ENCODE assay signal across 14 mouse cellular contexts in the genomic region with DNA sequence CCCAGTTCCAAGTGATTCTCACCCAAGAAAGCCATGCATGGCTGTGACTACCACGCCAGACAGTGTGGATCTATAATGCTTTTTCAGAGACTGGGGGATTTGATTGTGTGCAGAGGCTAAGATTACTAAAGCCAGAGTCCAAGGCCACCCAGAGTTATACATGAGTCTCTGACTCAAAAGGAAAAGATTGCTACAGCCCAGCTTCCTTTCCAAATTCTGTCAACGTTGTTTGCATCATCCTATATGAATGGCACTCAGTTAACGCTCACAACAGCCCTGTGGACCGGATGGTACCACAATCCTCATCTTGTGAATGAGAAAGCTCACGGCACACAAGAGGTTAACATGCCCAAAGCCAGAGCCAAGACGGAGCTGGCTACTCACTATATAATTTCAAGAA. TPM values are rescaled to one million over a fixed set of nuclear protein-coding genes. Genes with fewer than 3 reads are reported as not detected.
A peak's percentile ranks its signal among the peaks of the same experiment; 100 is the strongest.
DNase-seq lines count a peak whose midpoint lies in the region; ATAC-seq and TF ChIP-seq lines count a peak whose summit lies in the region.
"Had no signal": no experiment of that assay in that cellular context is flagged by ENCODE, and none has a peak within 500 bp of the region (broad histone marks: within the 10 kb centered on the region; RNA-seq: fewer than 3 reads in every experiment).

No protein-coding gene starts in this region.

- TF ChIP-seq POLR2A in limb, embryonic 14.5 days (IDR thresholded peaks at IDR 0.05; ENCODE audit: borderline replicate concordance, extremely low read depth, insufficient read depth, insufficient read length) = no peak
- TF ChIP-seq POLR2A in kidney, adult 2 months (IDR thresholded peaks at IDR 0.05; ENCODE audit: low read depth, low read length) = no peak

- peaks cover 71% of the 10 kb centered on the region for H3K4me1 ChIP-seq in heart, embryonic 10.5 days
- peaks cover 34% of the 10 kb centered on the region for H3K4me1 ChIP-seq in limb, embryonic 14.5 days (ENCODE audit: control insufficient read depth, insufficient read depth, low read length)
- H3K4me1 ChIP-seq in kidney, adult 2 months (ENCODE audit: control insufficient read depth, insufficient read depth, low read length) = peaks cover 17% of the 10 kb centered on the region

- peak overlapping the region; percentile 73; the same call in 1 of the 2 replicates for H3K27ac ChIP-seq in heart, embryonic 10.5 days
- peak overlapping the region; percentile 72 for H3K27ac ChIP-seq in layer of hippocampus, adult 2 months
- peak overlapping the region; percentile 61 for H3K27ac ChIP-seq in limb, embryonic 14.5 days (replicated peaks; ENCODE audit: low read depth, low read length)
- no peak overlapping the region for H3K27ac ChIP-seq in kidney, adult 2 months (ENCODE audit: insufficient read depth, low read depth, low read length)
- H3K27ac ChIP-seq: liver, embryonic 13.5 days had no signal

- ATAC-seq in limb, embryonic 14.5 days (ENCODE audit: low FRiP score, low read depth) = no peak

- 0 out of 2 replicates have a peak overlapping the region, but pooled peaks have one; percentile 17 for H3K4me2 ChIP-seq in limb, embryonic 14.5 days (replicated peaks; ENCODE audit: low read depth, low read length, severe bottlenecking)
- H3K4me2 ChIP-seq: liver, embryonic 13.5 days had no signal

- no peak for TF ChIP-seq CTCF in layer of hippocampus, adult 2 months (conservative IDR thresholded peaks at IDR 0.05)
- TF ChIP-seq CTCF in kidney, adult 2 months (conservative IDR thresholded peaks at IDR 0.05; ENCODE audit: insufficient read depth, insufficient read length, low read depth, low read length) = no peak

- peaks cover 57% of the 10 kb centered on the region for H3K36me3 ChIP-seq in heart, embryonic 10.5 days
- peaks cover 48% of the 10 kb centered on the region for H3K36me3 ChIP-seq in limb, embryonic 14.5 days (ENCODE audit: control insufficient read depth, insufficient read depth, low read length)
- H3K36me3 ChIP-seq in kidney, adult 2 months (ENCODE audit: control insufficient read depth, insufficient read depth, low read length) = no peaks in the 10 kb centered on the region; the same call in 1 of the 2 replicates

- intact Hi-C loops in heart, postnatal 25 days (cut with DNase I) = no loop called here

- H3K9ac ChIP-seq in limb, embryonic 14.5 days (ENCODE audit: low read depth, low read length, severe bottlenecking) = no peak overlapping the region
- H3K9ac ChIP-seq: liver, embryonic 13.5 days had no signal

- 80% methylated on average over 6 of the region's 6 CpGs for WGBS in heart, embryonic 10.5 days
- 70% methylated on average over 6 of the region's 6 CpGs for WGBS in limb, embryonic 14.5 days
- WGBS in kidney, adult 2 months = 88% methylated on average over 6 of the region's 6 CpGs

- H3K27me3 ChIP-seq in heart, embryonic 10.5 days (ENCODE audit: insufficient read depth, poor library complexity, severe bottlenecking) = no peaks in the 10 kb centered on the region
- no peaks in the 10 kb centered on the region for H3K27me3 ChIP-seq in limb, embryonic 14.5 days (ENCODE audit: control insufficient read depth, insufficient read depth, low read length)
- H3K27me3 ChIP-seq in kidney, adult 2 months (replicated peaks; ENCODE audit: control insufficient read depth, insufficient read depth, low read length) = no peaks in the 10 kb centered on the region
- H3K27me3 ChIP-seq: liver, embryonic 13.5 days had no signal

- DNase-seq in heart, embryonic 10.5 days (ENCODE audit: low spot score) = no peak
- DNase-seq in heart, postnatal 25 days (ENCODE audit: low spot score) = no peak
- DNase-seq in layer of hippocampus, adult 2 months (ENCODE audit: low spot score in 2 of 2) = no peak
- no peak for DNase-seq in layer of hippocampus, adult 18-20 months (ENCODE audit: low spot score in 2 of 2)
- DNase-seq in NIH3T3 (ENCODE audit: low read depth) = peak; percentile 74
- no peak for DNase-seq in limb, embryonic 14.5 days (ENCODE audit: low spot score)
- DNase-seq in adrenal gland, postnatal 4 days (ENCODE audit: low spot score in 2 of 2) = no peak
- no peak for DNase-seq in kidney, adult 2 months
- DNase-seq: cerebellum, postnatal 14 days; gastrocnemius, adult 2 months; kidney, postnatal 25 days; liver, embryonic 13.5 days; thymus, postnatal 36 days had no signal

- H3K4me3 ChIP-seq in heart, embryonic 10.5 days = no peak overlapping the region
- H3K4me3 ChIP-seq in layer of hippocampus, adult 2 months = no peak overlapping the region
- no peak overlapping the region for H3K4me3 ChIP-seq in limb, embryonic 14.5 days (replicated peaks; ENCODE audit: low read length)
- H3K4me3 ChIP-seq in kidney, adult 2 months (ENCODE audit: insufficient read depth, low read depth, low read length) = no peak overlapping the region
- H3K4me3 ChIP-seq: erythroblast, embryonic 14.5 days; gastrocnemius, adult 2 months; liver, embryonic 13.5 days had no signal

- no peaks in the 10 kb centered on the region for H3K9me3 ChIP-seq in heart, embryonic 10.5 days
- no peaks in the 10 kb centered on the region for H3K9me3 ChIP-seq in limb, embryonic 14.5 days (ENCODE audit: control insufficient read depth, low read length)
- H3K9me3 ChIP-seq: liver, embryonic 13.5 days had no signal

RNA-seq across cellular contexts. Expression of a gene that starts 48.0 kb away (rescaled TPM):
- 57.1 and 58.5 TPM in 2 replicates for polyA plus RNA-seq in heart, embryonic 10.5 days (2016; fragmentation: Nextera tagmentation; extraction: Ambion mirVana)
- total RNA-seq in heart, postnatal 25 days (2021) = 10 to 100 TPM; 44.5 to 48.7 TPM
- total RNA-seq in layer of hippocampus, adult 2 months (2021) = 100 to 1,000 TPM; 173 to 186 TPM
- 100 to 1,000 TPM; 148 to 149 TPM for total RNA-seq in layer of hippocampus, adult 18-20 months (2021)
- 47.6 and 49.5 TPM in 2 replicates for polyA plus RNA-seq in limb, embryonic 14.5 days (2012; rRNA removed)
- 30.2 and 39.8 TPM in 2 replicates for polyA plus RNA-seq in limb, embryonic 14.5 days (2014; fragmentation: Nextera tagmentation; extraction: Ambion mirVana)
- 10 to 100 TPM; 61.4 to 61.9 TPM for total RNA-seq in adrenal gland, postnatal 4 days (2021)
- 27.7 and 29.0 TPM in 2 replicates for polyA plus RNA-seq in kidney, adult 2 months (2012; rRNA removed)
